Mouse (Mus musculus) brain, embryonic 14.5 days (tissue): ENCODE measurements around the gene Ndufb8. TPM values are rescaled to one million over a fixed set of nuclear protein-coding genes. Genes with fewer than 3 reads are reported as not detected.
A peak's percentile ranks its signal among the peaks of the same experiment; 100 is the strongest.

ENCODE experiments used
- DNase-seq: peaks from one replicate; pipeline ENCODE4 v3.0.0-alpha.2; 2011; ENCODE audit warnings: low read depth
- CTCF ChIP-seq: fragments of 200-500 bp; IDR thresholded peaks from 2 replicates; pipeline ENCODE4 v1.5.1; 2012; ENCODE audit warnings: inconsistent platforms, mild to moderate bottlenecking, moderate library complexity, borderline replicate concordance; ENCODE audit not compliant: insufficient read depth, insufficient read length; ENCODE audit errors: extremely low read depth
- POLR2A ChIP-seq: fragments of 200-500 bp; IDR thresholded peaks from 2 replicates; pipeline ENCODE4 v1.6.1; 2012; ENCODE audit warnings: mild to moderate bottlenecking, inconsistent platforms, borderline replicate concordance; ENCODE audit not compliant: poor library complexity, insufficient read depth, insufficient read length, severe bottlenecking; ENCODE audit errors: extremely low read depth
- polyA plus RNA-seq: library from polyadenylated mRNA; depleted of rRNA; stranded (reverse); fragments of >200 nt; gene quantifications from 2 replicates; pipeline ENCODE4 v1.2.3, GENCODE M21; 2012

Ndufb8 gene
- polyA plus RNA-seq, 1 experiment = 434 TPM

DNA sequence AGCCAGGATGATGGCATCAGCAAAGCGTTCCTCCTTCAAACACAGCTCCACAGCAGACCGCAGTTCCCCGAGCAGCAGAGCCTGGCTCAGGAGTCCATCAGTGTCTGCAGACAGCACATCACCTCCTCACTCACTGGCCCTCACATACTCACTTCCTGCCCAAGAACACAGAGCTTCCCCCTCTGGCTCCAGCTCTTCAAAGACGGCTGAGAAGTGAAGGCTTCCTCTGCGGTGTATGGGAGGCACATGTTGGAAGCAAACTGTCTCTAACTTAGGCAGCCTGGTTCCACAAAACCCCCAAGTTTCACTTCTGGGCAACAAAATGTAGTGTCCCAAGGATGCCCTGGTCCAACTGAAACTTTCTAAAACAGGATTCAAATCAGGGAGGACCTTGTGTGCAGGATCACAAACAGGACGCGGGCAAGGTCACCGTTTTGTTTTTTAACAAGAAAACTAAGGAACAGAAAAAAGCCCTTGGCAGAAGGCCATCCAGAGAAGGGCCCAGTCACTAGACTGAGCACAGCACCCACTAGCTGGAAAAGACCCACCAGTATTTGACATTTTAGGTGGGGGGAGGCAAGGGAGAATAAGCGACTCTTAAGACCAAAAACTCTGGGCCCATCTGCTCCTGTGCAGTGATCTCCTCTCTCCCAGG is 29.6 kb downstream of the Ndufb8 start:
- DNase-seq = no peak

DNA sequence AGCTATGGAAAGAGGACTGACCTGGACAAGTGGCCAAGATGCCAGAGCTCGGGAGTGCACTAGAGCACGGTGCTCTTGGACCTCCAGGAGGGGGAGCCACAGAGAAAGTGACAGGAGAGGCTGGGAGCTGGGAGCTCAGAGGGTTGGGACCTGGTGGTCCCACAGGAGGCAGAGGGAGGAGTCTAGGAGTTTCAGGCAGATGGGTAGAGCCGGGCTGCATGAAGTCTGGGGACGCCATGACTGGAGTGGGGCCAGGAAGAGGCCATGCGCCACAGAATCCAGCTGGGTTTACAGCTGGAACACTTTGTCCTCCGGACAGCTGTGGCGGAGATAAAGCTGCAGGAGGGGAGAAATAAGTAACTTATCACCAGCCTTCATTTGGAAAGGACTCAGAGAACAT is 36.1 kb downstream of the Ndufb8 start:
- TF ChIP-seq POLR2A (no peak), CTCF (peak; percentile 19; the same call in 1 of the 2 replicates)
- DNase-seq = no peak

More for the DNA sequence above, 29.6 kb downstream of the Ndufb8 start:
- TF ChIP-seq POLR2A (no peak), CTCF (no peak)

DNA sequence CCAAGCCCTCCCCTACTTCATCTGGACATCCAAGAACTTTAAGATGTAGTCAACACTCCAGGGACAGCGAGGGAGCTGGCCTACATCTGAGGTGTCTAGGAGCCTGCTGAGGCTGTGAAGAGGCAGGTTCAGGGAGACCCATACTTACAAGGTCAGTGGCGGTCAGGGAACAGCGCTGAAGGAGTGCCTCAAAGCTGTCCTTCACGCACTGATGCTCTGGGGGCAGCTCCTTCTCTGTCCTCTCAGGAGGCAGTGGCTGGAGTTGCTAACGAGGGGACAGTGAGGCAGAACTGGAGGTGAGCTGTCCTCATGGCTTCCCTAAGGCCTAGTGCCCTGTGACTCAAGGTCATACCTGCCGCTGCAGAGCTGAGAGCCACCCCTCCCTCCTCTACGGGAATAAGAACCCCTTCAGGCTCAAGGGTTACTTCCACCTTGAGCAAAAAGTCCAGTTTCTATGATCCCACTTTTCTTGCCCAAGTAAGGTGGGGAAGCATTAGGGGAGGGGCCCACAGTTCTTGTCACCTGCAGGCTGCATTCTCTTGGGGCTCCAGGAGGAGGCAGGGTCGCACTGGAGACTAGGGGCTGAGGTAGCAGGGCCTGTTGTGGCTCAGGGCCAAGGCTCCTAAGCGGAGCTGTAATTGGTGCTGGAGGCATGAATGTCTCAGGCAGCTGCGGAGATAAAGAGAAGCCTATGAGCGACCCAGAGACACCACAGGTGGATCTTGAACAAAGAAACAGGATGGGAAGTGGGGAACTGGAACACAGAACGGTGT is 37.1 kb downstream of the Ndufb8 start:
- TF ChIP-seq POLR2A (no peak), CTCF (peak; percentile 42; the same call in 1 of the 2 replicates)
- DNase-seq = peak; percentile 61

DNA sequence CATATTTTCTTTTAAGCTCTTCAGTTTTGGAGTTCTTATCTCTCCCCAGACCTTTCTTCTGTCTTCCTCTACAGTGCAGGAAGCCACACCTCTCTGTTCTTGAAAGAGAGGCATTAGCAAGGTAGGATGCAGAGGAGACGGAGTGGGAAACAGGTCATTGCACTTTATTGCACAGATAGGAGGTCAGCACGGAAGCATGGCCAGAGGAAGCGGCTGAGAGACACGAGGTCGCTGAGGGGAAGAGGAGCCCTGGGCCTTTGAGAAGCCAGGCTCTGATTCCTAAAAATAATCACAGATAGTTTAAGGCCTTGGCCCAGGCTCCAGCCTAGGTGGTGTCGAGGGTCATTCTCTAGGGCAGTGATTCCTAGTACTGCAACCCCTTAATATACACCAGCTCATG is 39.5 kb downstream of the Ndufb8 start:
- no peak for DNase-seq
- TF ChIP-seq CTCF (no peak), POLR2A (no peak)

DNA sequence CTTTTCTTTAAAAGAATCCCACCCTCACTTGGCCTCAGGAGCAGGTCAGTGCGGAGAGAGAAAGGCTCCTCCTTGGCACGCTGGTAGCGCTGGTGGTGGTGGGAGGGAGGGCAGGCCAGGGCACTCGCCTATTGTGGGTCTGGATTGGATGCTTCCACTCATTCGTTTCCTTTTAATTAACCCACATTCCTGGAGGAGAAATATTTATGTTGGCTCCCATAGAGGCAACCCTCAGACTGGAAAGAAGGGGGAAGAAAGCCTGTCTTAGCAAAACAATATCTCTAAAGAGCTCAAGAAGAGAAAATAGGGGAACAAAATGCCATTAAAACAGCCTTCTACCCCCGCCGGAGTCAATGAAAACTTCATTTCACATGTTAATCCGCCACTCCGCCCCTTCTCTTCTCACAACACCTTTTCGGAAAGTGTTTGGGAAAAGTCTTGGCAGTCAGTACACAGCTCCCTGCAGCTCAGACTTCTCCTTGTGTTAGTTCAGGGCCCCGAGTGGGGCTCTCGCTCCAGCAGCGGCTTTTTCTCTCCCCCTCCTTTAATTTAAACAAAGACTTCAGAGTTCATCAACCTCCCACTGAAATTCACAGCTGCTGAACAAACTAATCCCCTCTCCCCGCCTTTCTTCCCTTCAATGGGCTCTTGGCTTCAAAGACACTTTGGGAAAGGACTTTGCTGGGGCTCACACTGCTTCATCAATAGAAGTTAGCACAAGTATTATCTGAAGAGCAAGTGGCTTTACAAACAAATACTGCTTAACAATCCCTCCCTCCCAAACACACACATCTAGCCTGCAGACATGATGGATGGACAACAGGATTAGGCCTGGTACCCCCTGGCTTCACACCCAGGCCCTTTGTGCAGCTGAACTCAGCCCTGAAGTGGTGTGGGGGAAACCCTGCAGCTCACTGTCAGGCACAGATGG is 40.5 kb downstream of the Ndufb8 start:
- peak; percentile 96 for DNase-seq
- peak; percentile 44; the same call in 1 of the 2 replicates for TF ChIP-seq CTCF
- TF ChIP-seq POLR2A = no peak

DNA sequence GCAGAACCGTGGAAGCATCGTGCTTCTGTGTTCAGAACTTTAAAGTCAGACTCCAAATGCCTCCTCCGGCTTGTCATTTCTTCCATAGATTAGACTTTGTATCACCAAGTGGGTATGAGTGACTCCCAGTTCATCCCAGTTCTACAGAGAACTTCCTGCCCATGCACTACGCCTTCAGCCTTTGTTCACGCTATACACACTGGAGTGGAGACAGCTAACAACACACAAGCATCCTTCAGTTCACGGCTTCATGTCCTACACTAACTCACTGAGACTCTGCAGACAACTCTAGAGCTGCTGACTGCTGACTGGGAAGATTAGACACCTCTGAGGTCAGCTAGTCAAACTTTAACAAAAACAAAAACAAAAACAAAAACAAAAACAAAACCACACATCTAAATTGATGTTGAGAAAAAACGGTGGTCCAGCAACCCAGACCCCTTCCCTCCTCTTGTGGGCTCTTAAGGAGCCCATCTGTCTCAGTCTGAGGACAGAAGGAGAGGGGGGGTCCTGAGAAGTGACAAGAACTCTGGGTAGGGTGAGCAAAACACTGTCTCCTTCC is 41.2 kb downstream of the Ndufb8 start:
- TF ChIP-seq POLR2A (no peak), CTCF (no peak)

DNA sequence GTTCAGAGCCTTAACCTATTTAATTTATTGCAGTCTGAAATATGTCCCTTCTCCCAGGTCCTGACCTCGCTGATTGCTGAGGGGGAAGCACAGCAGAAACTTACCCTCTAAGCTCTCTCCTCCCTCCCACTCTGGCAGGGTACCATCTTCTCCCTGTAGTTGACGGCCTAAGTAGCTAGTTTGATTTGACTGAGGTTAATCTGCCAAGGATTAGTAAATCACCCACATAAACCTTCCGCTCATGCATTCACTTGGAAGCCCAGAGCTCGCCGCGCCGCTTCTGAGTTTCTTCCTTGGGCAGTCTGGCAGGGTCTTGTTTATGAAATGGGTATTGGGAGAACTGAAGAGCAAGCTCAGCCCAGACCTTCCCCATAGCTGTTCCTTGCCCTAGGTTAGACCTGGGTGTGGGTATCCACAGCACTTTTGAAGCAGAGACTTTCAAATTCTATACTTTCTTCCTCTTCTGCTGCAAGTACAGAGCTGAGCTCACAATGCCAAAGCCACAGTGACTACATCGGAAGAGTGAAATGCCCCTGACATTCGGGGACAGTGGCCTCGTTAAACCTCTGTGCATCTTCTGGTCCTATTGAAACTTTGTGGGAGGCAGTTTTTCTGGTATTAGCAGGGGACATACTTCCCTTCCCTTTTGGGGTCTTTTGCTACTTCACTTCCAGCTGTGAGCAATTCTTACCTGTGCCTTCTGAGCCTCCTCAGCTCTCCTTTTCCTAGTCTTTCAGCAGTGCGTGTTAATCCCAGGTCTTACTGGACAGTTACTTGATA is 42.0 kb downstream of the Ndufb8 start:
- TF ChIP-seq CTCF = no peak
- no peak for TF ChIP-seq POLR2A
- peak; percentile 54 for DNase-seq

More for the DNA sequence above, 41.2 kb downstream of the Ndufb8 start:
- no peak for DNase-seq

DNA sequence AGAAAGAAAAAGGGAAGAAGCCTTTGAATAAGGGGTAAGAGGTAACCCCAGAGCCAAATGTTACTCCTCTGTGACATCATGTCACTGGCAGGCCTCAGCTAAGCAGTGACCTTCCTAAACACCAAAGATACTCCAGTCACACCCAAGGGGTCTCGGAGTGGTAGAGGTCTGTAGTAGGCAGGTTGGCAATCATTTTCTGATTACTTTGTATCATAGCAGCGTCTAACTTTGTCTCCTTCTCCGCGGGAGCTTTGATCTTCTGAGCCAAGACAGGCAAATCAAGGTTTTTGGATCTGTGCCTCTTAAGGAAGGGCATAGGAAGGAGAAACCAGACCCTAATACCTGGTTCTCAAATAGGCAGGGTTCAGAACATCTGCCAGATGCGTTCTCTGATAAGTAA is 42.6 kb downstream of the Ndufb8 start:
- TF ChIP-seq POLR2A (no peak), CTCF (no peak)
- no peak for DNase-seq

DNA sequence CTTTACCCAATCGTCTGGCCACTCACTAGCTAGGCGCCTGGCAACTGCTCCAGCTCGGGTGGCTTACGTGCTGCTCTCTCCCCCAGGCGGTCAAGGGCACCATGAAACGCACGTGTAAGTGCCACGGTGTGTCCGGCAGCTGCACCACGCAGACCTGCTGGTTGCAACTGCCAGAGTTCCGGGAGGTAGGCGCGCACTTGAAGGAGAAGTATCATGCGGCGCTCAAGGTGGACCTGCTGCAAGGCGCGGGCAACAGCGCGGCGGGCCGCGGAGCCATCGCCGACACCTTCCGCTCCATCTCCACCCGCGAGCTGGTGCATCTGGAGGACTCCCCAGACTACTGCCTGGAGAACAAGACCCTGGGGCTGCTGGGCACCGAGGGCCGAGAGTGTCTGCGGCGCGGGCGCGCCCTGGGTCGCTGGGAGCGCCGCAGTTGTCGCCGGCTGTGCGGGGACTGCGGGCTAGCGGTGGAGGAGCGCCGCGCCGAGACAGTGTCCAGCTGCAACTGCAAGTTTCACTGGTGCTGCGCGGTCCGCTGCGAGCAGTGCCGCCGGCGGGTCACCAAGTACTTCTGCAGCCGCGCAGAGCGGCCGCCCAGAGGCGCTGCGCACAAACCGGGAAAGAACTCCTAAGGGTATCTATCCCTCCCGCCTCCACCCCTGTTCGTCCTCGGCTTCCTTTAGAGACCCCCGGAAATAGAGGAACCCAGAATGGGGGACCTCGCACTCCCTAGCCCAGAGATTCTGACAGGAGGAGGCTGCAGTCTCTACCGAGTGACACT is 43.6 kb downstream of the Ndufb8 start:
- TF ChIP-seq CTCF = no peak
- no peak for TF ChIP-seq POLR2A
- peak; percentile 72 for DNase-seq
